Mouse (Mus musculus) gastrocnemius, postnatal 14 days (tissue): ENCODE results near the gene Klk13. TPM values are rescaled to one million over a fixed set of nuclear protein-coding genes. Genes with fewer than 3 reads are reported as not detected.
A peak's percentile ranks its signal among the peaks of the same experiment; 100 is the strongest.
"Not testable (repeated sequence)": the region's sequence is repeated elsewhere in the genome, so short reads cannot be mapped to it uniquely, and the experiment has no call there.

ENCODE experiments used
- DNase-seq: peaks from one replicate; pipeline ENCODE4 v3.0.0; 2021; ENCODE audit warnings: mixed read lengths
- intact Hi-C: fragments of 180-260 bp; cut with DNase I; formaldehyde crosslinking; loops from one replicate; pipeline ENCODE4 v1.15.1; 2025; ENCODE audit warnings: low total_unique reads
- long read RNA-seq, 2 experiments: library from polyadenylated mRNA; stranded (forward); transcript quantifications; one replicate each; pipeline ENCODE4 v2.0.0; 2021
- total RNA-seq, 2 experiments: library from RNA; stranded (reverse); gene quantifications; 2 replicates each; pipeline ENCODE4 v1.2.3; 2021

Klk13 gene
- not detected for total RNA-seq
- long read RNA-seq, experiment 1: 0 reads
- long read RNA-seq, experiment 2: 0 reads

DNA sequence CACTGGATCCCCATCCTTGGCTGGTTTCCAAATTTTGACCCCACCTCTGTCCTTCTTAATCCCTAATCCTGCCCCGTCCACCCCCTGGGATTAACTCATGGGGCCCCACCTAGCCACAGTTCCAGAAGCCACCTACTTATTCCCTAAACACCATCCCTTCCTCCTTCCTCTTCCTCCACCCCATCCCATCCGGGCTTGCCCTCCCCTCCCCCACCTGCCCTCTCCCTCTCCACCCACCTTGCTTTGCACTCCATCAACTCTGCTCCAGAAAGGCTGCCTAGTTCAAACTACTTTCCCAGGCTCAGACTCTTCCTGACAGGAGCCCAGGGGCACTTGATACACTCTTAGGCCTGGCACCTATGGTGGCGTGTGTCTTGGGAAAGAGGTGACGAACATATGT lies at the start of gene Klk13:
Klk13 (plus strand) TSS at position 301 of the 400 bp plus-strand sequence.
- no peak for DNase-seq
- intact Hi-C loops: no loop called here

DNA sequence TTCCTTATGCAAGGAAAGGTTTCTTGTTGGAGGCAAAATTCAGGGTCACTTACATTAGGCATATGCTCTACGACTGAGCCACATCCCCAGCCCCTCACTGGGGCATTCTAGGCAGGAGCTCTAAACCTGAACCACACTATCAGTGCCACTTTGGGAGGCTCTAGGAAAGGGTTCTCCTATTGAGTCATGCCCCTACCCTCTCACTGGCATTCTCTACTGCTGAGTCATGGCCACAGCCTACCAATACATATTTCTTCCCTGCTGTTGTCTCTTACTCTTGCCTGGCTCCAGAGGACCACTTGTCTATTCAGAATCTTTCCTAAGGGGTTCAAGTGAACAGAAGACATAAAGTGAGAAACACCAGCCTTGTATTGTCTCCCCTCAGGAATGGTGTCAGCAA lies 49.6 kb upstream of the Klk13 start:
- DNase-seq: no peak
- intact Hi-C loops: no loop called here

DNA sequence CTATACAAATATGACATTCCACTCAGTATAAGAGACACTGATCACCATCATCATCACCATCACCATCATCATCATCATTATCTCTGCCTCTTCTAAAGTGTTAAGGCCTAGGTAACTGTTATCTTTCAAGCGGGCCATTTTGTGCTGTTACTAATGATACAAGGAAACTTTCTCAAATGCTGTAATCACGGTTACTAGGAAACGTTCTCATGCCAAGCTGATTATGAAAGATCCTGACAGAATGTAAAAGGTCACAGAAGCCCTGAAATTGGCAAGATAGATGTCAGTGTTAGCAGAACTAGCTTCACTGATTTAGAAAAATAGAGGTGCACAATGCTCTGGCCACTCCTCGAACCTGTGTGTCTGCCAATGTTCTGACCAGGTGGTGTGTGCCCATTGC lies 45.1 kb upstream of the Klk13 start:
- DNase-seq, intact Hi-C loops: not testable (repeated sequence)

DNA sequence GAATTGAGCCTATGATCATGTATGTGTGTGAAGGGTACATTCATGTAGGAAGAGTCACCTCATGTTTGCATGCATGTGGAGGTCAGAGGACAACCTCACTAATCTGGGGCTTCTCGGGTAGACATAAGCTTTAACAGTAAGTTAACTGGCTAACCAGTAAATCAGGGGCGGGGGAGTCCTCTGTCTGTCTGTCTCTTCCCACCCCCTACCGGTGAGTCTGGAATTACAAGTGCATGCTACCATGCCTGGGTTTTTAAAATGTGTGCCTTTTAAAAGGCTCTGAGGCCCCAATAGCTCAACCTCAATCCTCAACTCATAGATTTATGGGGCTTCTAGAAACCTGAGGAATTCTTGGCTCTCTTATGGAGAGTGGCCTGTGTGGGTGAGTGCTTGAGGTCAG lies 43.8 kb upstream of the Klk13 start:
- intact Hi-C loops: no loop called here
- no peak for DNase-seq

DNA sequence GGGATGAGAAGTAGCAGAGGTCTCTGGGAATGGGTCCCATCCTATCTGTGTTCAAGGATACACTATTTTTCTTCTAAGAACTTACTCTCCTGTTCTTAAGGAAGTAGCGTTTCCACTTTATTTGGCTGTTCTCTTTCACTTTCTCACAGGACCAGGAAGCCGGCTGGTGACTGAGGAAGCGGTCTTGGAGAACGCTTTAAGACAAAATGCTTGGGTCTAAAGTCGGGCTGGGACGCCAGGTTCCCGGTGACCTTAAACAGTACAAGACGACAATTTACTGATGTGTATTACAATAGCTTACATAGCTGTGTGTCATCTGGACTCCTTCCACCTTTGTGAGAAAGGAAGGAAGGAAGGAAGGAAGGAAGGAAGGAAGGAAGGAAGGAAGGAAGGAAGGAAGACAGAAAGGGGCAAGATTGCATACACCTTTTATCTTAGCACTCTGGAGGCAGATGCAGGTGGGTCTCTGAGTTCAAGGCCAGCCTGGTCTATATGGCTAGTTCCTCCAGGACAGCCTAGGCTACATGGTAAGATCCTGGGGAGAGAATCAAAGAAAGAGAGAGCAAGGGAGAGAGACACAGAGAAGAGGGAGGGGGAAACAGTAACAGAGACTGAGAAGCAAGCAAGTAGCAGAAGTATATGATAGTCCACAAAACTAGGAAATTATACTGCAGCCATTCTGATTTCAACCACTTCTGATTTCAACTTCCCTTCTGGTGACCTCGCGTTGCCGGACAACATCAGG lies 41.1 kb upstream of the Klk13 start:
- intact Hi-C loops: no loop called here
- no peak for DNase-seq

DNA sequence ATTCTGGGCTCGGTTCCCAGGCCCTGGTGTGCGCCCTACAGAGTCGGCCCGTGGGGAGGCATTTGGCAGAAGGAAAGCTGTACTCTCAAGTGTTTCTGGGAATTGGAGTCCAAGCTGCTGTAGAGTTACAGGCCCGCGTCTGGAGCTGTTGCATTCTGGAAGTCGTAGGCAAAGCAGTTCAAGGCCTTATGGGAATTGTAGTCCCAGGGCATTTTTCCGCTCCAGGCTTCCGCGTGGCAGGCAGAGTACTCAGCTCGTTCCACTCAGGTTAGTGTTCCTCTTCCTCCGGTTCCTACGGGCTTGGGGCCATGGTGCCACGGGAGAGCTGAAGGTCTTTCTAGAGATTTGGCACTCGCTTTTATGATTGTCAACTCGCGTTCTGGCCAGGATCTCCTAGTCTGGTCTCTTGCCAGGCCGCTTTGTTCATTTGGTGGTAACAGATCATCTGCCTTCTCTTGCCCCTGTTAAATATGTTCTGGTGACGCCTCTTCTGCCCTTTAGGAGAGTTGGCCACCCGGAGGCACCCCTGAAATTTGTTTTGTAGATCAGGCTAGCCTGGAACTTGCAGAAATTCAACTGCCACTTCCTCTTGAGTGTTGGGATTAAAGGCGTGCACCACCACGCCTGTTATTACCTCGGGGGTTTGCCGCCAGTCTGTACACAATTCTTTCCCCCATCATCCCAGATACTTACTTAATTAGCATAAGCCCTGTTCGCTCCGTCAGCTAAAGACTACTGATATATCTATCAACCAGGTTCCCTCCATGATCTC lies 40.4 kb upstream of the Klk13 start, which contains the start of gene Ctu1:
Ctu1 (plus strand) TSS at position 208 of the 772 bp plus-strand sequence.
- peak; percentile 94 for DNase-seq

DNA sequence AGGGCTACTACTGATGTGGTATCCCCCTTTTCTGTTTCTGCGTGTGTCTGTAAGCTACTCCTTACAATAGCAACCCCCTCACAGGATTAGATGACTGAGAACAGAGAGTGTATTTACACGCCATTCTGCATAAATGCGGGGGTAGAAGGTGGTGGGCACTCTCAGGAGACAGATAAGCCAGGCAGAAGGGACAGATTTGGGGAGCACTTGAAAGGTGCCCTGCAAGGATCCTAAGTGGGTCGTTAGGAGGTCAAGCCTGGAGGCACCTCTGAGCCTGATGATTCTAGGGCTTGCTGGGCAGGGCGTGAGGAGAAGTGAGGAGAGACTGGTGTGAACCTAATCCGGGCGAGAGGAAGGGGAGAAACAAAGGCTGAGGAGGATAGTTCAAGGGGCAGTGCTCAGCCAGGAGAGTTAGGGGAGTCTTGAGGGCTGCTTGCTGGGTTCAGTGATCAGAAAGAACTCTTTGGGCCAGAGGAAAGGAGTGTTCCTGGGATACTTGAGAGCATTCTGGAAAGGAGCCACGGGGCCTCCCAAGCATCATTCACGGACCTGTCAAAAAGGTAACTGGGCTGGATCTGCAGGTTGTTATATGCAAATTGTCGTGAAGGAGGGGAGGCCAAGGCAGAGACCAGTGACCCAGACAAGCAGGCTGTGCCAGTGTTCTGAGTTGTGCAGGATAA lies 39.6 kb upstream of the Klk13 start:
- no peak for DNase-seq
- intact Hi-C loops: no loop called here

More for the DNA sequence above, 40.4 kb upstream of the Klk13 start, which contains the start of gene Ctu1:
- intact Hi-C loops: no loop called here

DNA sequence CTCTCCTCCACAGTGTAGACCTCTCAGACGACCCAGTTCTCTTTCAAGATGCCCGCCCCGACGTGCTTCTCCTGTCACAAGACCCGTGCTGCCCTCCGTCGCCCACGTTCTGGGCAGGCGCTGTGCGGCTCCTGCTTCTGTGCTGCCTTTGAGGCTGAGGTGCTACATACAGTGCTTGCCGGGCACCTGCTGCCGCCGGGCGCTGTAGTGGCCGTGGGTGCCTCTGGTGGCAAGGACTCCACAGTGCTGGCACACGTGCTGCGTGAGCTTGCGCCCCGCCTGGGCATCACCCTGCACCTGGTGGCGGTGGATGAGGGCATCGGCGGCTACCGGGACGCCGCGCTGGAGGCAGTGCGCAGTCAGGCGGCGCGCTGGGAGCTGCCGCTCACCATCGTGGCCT lies 37.3 kb upstream of the Klk13 start:
- no peak for DNase-seq
- intact Hi-C loops: loop anchor here (5.0 kb wide), 1 partner anchor 217 kb away; no protein-coding TSS in a partner anchor

DNA sequence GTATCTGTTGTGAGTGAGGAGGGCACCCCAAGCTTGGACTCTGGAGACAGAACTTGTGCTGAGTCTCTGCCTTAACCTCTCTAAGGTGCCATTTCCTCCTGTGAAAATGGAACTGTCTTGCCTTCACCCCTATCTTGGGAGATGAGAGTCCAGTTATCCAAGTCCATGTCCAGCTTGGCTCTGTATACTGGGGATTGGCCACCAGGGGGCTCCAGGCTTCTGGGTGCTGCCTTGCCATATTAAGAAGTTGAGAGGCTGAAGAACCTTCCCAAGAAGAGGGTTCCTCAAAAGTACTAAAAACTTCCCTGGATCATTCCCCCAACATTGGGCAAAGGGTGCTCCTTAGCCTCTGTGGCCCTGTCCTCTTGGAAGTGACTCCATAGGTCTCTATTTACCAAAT lies 33.9 kb upstream of the Klk13 start:
- intact Hi-C loops: loop anchor here (5.0 kb wide), 1 partner anchor 214 kb away; no protein-coding TSS in a partner anchor
- peak; percentile 37 for DNase-seq

DNA sequence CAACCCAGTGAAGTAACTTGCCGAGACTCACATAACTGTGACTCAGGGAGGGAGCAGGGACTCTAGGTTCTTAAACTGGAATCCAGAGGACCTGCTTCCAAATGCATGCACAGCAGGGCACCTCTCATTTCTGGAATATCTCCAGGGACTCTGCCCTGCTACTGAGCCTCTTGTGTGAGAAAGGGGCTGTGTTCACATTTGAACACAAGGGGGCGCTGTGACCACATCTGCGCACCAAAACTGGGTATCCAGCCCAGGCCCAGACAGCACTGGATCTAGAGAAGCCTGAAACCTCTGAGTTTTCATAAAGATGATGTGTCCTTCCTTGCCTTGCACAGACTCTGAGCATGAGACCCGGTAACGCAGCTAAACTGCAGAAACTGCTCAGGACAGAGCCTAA lies 31.4 kb upstream of the Klk13 start:
- DNase-seq: peak; percentile 58
- intact Hi-C loops: loop anchor here (5.0 kb wide), 1 partner anchor 101 kb away; the partner anchor contains the start of gene Klk10

DNA sequence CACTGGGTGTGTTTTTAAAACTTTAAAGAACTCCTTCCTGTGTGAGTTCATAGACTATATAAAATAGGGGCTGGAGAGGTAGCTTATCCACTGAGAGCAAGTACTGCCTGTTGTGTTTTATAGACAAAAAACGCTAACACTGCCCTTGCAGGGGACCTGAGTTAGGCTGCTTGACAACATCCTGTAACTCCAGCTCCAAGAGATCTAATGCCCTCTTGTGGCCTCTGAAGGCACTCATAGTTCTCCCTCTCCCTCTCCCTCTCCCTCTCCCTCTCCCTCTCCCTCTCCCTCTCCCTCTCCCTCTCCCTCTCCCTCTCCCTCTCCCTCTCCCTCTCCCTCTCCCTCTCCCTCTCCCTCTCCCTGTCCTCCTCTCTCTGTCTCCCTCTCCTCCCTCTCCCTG lies 29.9 kb upstream of the Klk13 start:
- not testable (repeated sequence) for DNase-seq
- intact Hi-C loops: loop anchor here (5.0 kb wide), 1 partner anchor 100 kb away; the partner anchor contains the start of gene Klk10

DNA sequence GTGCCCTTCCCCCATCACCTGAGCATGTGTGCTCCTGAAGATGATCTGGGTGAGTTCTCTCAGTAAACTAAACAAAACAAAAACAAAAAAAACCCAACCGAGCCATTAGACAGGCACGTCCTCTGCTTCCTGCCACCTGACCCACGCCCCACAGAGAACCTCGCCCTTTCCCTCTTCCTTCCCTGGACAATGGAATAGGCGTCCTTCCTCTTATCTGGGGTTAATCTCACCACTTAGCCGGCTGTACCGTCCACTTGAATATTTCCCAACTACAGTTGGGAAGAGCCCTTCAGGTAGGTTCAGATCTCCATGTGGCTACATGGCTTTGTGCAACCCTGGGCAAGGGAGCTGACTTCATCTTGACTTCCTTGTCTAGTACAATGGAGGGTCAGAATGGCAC lies 27.3 kb upstream of the Klk13 start:
- no peak for DNase-seq
- intact Hi-C loops: no loop called here

DNA sequence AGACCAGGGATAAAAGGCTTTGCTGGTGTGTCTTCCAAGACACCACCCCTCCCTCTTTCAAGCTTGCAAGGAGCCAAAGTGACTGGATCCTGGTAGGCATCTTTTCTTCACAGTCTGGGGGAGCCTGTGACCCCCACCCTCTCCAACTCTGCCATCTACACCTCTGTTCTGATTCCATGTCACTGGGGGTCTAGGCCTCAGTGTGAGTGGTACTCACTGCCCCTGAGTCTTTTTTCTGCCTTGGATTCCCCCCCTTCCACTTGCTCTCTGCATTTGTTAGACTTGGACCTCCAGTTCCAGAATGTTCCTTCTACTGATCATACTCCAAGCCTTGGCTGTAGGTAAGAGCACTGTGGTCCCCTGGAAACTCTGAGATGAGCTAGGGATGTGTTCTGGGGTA lies 22.2 kb upstream of the Klk13 start, which contains the start of gene Klk14:
Klk14 (plus strand) TSS at position 301 of the 400 bp plus-strand sequence.
- DNase-seq: no peak
- intact Hi-C loops: no loop called here

DNA sequence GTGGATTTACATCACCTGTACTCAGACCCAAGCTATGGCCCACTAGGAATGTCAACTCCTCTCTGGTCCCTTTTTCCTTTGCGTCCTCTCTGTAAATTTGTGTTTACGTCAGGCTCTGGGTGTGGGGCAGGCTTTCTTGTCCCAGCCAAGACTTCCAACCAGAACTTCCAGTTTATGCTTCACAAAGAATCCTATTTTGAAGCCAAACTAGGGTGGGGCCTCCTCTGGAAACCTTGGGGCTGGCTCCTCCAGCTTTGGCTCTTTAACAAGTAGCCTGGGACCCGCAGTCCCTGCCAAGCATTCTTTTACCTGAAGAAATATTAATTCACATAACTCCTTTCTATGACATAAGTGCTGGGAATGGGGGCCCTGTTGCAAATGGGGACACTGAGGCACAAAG lies 2.3 kb upstream of the Klk13 start:
- intact Hi-C loops: no loop called here
- DNase-seq: no peak

DNA sequence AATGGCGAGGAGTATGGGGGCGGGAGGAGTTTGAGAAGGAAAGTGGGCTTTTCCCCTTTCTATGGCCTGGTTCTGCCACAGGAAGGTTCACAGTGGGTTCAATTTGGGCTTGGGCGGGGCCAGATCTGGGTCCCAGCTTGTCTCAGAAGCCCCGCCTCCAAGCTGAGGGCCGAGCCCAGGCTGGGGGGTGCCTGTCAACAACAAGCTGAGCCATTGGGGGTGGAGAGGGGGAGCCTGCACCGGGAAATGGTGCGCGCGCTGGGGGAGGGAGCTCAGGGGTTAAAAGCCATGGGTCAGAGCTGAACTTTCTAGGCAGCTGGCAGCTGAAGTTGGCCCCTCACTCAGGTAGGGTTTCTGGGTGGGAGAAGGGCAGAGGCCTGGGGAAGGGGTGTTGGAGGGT lies 550 bp downstream of the Klk13 start:
- intact Hi-C loops: no loop called here
- no peak for DNase-seq

DNA sequence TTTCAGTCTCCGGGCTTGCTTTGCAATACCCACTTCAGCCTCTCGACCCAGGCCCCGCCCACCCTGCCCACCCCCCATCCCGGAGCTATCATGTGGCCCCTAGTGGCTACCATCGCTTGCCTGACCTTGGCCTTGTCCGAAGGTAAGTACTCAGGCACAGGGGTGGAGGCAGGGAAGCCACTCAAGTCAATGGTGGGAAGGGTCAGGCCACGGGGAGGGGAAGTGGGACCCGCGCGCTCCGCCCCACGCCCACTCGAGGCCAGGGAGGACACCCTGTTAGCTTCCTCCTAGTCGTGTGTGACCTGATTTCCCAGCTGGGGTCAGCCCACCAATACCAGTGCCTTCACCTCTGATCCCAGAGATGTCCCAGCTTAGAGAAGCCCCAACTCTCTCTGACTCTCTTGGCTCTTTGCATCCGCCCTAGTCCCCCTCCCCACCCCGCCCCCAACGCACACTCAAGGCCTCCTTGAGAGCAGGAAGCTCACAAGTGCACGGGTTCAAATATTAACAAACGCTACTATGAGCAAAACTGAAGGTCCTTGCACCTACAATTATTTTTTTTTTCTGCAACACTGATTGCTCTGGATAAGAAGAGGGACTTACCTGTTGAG lies 1.5 kb downstream of the Klk13 start:
- intact Hi-C loops: no loop called here
- DNase-seq: no peak

DNA sequence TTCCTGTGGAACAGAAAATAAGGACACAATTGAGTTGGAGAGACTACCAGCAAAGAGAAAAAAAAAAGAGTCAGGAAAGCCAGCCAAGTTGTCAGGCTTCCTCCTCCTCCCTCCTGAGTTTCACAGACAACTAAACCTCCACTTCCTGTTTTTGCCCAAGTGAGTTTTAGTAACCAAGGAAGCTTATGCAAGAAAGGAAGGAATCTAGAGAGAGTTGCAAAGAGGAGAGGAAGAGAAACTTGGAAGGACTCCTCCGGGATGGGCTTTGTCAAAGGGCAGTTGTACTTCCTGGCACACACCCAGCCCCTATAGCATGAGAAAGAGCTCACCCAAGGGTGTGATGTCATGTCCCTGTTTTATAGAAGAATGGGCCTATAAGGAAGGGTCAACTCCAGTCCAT lies 35.4 kb downstream of the Klk13 start:
- intact Hi-C loops: no loop called here
- no peak for DNase-seq

DNA sequence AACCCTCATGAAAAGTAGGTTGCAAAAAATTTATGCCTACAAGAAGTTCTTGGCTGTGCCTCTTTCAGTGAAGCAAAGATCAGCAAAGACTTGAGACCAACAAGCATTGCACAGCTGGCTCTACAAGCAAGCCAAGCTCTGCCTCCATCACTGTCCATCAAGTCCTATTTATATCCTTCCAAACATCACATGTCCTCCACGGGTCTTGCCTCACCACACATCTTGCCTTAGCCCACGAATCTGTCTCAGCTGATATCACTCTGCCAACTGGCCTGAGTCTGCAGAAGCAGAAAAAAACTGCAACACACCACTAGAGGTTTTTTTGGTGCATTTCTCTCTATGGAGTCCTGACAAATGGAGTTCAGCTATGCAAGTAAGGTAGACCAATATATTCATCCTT lies 40.4 kb downstream of the Klk13 start:
- intact Hi-C loops: no loop called here
- DNase-seq: no peak

DNA sequence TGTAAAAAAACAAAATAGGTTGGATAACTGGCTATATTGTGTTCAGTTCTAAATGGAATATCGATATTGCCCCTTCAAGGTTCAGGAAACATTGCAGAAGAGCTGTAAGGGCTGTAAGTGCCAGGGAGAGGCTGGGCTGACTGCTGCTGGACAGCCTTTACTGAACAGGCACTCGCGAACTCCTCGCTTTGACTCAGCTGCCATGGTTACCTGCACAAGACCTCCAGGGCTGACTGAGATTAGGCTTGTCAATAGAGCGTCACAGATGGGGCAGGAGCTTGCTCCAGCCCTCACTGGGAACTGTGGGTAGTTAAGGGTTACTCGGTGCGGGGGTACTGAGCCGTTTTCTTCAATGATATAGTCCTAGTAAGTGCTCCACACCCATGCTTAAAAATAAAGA lies 54.1 kb downstream of the Klk13 start:
- intact Hi-C loops: no loop called here
- DNase-seq: no peak

DNA sequence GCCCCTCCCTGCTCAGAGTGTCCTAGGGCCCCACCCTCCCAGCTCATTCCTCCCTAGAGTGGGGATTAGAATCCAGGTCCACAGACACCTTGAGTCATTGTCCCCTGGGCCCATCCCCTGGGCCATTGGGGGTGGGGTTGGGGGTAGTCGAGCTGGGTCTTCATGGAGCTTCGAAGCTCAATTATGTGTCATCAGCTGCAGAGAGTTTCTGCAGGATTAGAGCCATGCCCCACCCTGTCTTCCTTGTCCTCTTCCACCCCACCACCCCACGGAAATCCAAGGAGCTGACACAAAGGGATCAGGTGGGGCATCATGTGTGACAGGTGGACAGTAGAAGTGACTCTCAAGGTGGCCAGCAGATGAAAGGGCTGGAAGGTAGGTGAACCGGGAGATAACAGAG lies 56.2 kb downstream of the Klk13 start, which contains the start of gene Klk12:
Klk12 (plus strand) TSS at position 301 of the 400 bp plus-strand sequence.
- DNase-seq: no peak
- intact Hi-C loops: no loop called here
